Mouse (Mus musculus): ENCODE data around the gene 1700025C18Rik. TPM values are rescaled to one million over a fixed set of nuclear protein-coding genes. Genes with fewer than 3 reads are reported as not detected.

The 1700025C18Rik gene
- total RNA-seq, 2 experiments from 2014 or later: not detected

GRCm38 (mm10) chr2:165043729-165044128, 46.8 kb downstream of the 1700025C18Rik start:
- intact Hi-C loops (cut with DNase I): no loop called here
- no peak for DNase-seq (ENCODE audit: low spot score)

DNA sequence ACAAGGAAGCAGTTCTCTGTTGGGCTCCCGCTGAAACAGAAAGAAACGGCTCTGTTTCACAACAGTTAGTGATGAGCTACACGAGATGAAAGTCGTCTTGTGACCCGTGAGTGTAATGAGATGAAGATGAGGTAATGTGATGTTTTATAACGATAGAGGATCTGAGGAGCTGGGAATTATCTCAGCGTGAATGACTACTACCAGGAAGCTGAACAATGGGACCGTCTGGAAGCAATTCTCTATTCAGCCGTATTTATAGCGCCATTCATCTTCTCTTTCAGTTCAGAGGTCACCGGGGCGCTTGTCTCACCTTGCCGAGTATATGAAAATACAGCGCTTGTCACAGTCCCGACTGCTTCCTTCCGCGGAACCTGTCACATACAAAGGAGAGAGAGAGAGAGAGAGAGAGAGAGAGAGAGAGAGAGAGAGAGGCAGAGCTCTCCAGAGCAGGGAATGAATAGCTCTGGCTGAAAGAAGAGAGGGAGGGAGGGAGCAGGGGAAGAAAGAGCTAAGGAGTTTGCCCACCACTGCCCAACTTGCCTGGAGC, 47.4 kb downstream of the 1700025C18Rik start:
- DNase-seq (ENCODE audit: low spot score): no peak
- intact Hi-C loops (cut with DNase I): no loop called here

- intact Hi-C loops (cut with DNase I): no loop called here
- no peak for DNase-seq (ENCODE audit: low spot score)
Observed at GRCm38 (mm10) chr2:165042126-165042525, 48.4 kb downstream of the 1700025C18Rik start.

GRCm38 (mm10) chr2:165037415-165037814, 53.1 kb downstream of the 1700025C18Rik start:
- no peak for DNase-seq (ENCODE audit: low spot score)
- intact Hi-C loops (cut with DNase I): loop anchor here (10.0 kb wide), 1 partner anchor 203 kb away; the partner anchor contains the start of genes Ctsa and Neurl2

DNA sequence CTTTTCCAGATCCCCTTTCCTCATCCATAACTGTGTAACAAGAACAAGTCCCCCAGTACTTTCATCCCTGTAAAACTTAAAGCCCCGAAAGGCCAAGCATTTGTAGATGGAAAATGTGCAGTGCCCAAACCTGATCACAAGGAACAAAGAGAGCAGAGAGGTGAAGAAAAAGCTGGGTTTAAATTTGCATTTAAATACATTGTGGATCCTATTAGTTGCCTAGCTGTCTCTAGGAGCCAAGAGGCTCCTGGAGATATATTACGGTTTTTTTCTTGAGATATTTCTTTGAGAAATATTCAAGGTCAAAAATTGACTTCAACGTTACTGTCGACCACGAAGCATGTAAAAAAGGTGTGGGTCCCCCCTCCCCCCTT, 55.5 kb downstream of the 1700025C18Rik start:
- intact Hi-C loops (cut with DNase I): loop anchor here (10.0 kb wide), 1 partner anchor 200 kb away; the partner anchor contains the start of genes Ctsa and Neurl2
- no peak for DNase-seq (ENCODE audit: low spot score)

GRCm38 (mm10) chr2:165034131-165035057, 56.2 kb downstream of the 1700025C18Rik start, which contains the start of gene Ncoa5:
Gene Ncoa5 (minus strand): TSS chr2:165034867.
- DNase-seq (ENCODE audit: low spot score): peak; percentile 98

DNA sequence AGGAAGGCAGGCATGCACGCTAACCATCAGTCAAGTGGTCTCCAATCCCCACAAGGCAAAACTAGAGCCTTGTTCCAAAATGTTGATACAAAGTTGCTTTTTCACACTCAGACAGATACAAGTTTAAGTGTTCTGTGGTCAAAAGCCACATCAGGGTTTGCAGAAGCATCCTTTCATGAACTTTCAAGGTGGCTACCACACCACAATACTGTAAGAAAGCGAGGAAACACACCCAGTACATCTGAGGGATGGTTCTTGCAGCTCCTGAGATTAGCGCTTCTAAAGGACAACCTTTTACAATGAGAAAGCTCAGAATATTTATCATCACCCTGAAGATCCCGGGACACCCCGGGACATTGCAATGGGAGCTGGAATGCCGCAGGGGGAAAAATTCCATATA, 57.2 kb downstream of the 1700025C18Rik start:
- intact Hi-C loops (cut with DNase I): loop anchor here (2.0 to 10.0 kb wide), 3 partner anchors 73 to 199 kb away; partner anchors contain the start of genes Ctsa, Neurl2 and Slc12a5
- no peak for DNase-seq (ENCODE audit: low spot score)

More at GRCm38 (mm10) chr2:165034131-165035057, 56.2 kb downstream of the 1700025C18Rik start, which contains the start of gene Ncoa5:
- intact Hi-C loops (cut with DNase I): loop anchor here (10.0 kb wide), 1 partner anchor 200 kb away; the partner anchor contains the start of genes Ctsa and Neurl2

DNA sequence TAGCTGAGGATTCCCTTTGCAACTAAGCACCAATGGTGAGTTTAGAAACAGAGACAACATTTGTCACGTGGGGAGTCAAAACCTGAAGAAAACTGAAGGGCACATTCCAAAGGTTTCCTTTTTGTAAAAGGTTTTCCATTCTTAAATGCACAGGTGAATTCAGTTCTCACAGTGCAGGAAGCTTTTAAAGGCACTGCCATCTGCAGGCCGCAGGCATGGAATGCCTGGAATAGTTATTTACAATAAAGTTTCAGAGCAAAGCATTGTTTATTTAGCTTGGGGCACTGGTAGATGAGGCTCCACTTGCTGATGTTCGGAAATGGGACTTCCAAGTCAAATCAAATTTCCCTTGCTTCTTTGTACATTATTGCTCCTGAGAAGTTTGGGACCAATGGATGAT, 58.0 kb downstream of the 1700025C18Rik start:
- DNase-seq (ENCODE audit: low spot score): no peak

More for the DNA sequence above, 58.0 kb downstream of the 1700025C18Rik start:
- intact Hi-C loops (cut with DNase I): loop anchor here (2.0 to 10.0 kb wide), 3 partner anchors 72 to 198 kb away; partner anchors contain the start of genes Ctsa, Neurl2 and Slc12a5

Other genes starting within 250 kb of the 1700025C18Rik start
- 10 to 100 TPM; 35.9 to 37.5 TPM for gene Pltp, start 233.0 kb downstream of the 1700025C18Rik start, total RNA-seq (2021)
- gene Pcif1, start 211.4 kb downstream of the 1700025C18Rik start, total RNA-seq (2021): 10 to 100 TPM; 27.5 to 34.6 TPM
- 1 to 10 TPM; 8.6 to 9.2 TPM for gene Zfp335, start 179.0 kb downstream of the 1700025C18Rik start, total RNA-seq (2021)
- gene Mmp9, start 150.0 kb downstream of the 1700025C18Rik start, total RNA-seq (2021): under 1 TPM; 0.55 to 0.61 TPM
- gene Slc12a5, start 129.9 kb downstream of the 1700025C18Rik start, total RNA-seq (2021): under 1 TPM; 0.65 to 0.81 TPM
- 10 to 100 TPM; 19.1 to 19.5 TPM for gene Ncoa5, start 55.9 kb downstream of the 1700025C18Rik start, total RNA-seq (2021)
- gene Cd40, start 35.1 kb downstream of the 1700025C18Rik start, total RNA-seq (2021): 1 to 10 TPM; 1.9 to 3.6 TPM
- under 1 TPM; 0.36 to 0.42 TPM for gene Cdh22, start 144.1 kb upstream of the 1700025C18Rik start, total RNA-seq (2021)
- gene Slc35c2, start 197.1 kb upstream of the 1700025C18Rik start, total RNA-seq (2021): 10 to 100 TPM; 18.3 to 21.4 TPM
- 10 to 100 TPM; 18.8 to 20.5 TPM for gene Elmo2, start 235.7 kb upstream of the 1700025C18Rik start, total RNA-seq (2021)